In the genomic region with DNA sequence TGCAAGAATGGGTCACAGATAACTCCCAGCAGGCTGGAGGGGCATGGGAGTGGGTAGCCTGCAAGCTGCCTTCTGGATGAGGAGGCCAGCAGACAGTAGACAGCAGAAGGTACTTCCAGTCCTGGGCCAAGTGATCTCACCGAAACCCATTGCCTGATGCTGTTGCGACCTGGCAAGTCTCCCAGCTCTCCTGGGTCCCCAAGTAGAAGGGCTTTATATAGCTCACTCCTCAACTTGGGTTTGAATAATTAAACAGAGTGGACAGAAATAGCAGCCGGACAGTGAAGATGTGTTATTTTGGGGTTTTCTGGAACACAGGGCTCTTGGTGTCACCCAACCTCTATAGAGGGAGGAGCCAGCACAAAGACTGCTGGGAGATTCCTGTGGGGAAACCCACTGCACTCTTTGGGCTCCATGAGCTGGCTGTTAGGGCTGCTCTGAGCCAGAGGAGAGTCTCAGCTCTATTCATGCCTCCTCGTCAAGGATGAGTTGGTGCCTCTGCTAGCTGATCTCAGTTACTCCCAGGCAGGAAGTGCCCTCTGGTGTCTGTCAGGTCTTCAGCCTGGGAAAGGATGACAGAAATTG, we compare ENCODE assay signal across 9 mouse cellular contexts. TPM values are rescaled to one million over a fixed set of nuclear protein-coding genes. Genes with fewer than 3 reads are reported as not detected.
DNase-seq lines count a peak whose midpoint lies in the region; ATAC-seq and TF ChIP-seq lines count a peak whose summit lies in the region.
"Had no signal": no experiment of that assay in that cellular context is flagged by ENCODE, and none has a peak within 500 bp of the region (broad histone marks: within the 10 kb centered on the region; RNA-seq: fewer than 3 reads in every experiment).

No protein-coding gene starts in this region.

- WGBS in hindbrain, embryonic 16.5 days: 62% methylated on average over 4 of the region's 4 CpGs
- 69% methylated on average over 4 of the region's 4 CpGs for WGBS in hindbrain, embryonic 11.5 days
- WGBS in embryonic facial prominence, embryonic 13.5 days: 56% methylated on average over 4 of the region's 4 CpGs
- WGBS in intestine, embryonic 15.5 days: 54% methylated on average over 4 of the region's 4 CpGs
- 69% methylated on average over 4 of the region's 4 CpGs for WGBS in forebrain, embryonic 11.5 days

- no peaks in the 10 kb centered on the region for H3K27me3 ChIP-seq in hindbrain, embryonic 16.5 days (replicated peaks; ENCODE audit: control insufficient read depth, insufficient read depth, low read length)
- no peaks in the 10 kb centered on the region for H3K27me3 ChIP-seq in hindbrain, embryonic 11.5 days (ENCODE audit: control insufficient read depth, insufficient read depth, low read length)
- no peaks in the 10 kb centered on the region for H3K27me3 ChIP-seq in CH12.LX (replicated peaks)
- H3K27me3 ChIP-seq in embryonic facial prominence, embryonic 13.5 days: no peaks in the 10 kb centered on the region
- H3K27me3 ChIP-seq in intestine, embryonic 15.5 days (replicated peaks): no peaks in the 10 kb centered on the region
- H3K27me3 ChIP-seq in forebrain, embryonic 11.5 days (ENCODE audit: control insufficient read depth, insufficient read depth, low read length): no peaks in the 10 kb centered on the region
- H3K27me3 ChIP-seq: limb, embryonic 12.5 days had no signal

- DNase-seq in hindbrain, embryonic 11.5 days (ENCODE audit: low spot score): no peak
- peak; percentile 61 for DNase-seq in CH12.LX (ENCODE audit: extremely low read depth)
- DNase-seq in urinary bladder, postnatal 36 days (ENCODE audit: low spot score in 2 of 2): no peak
- DNase-seq in forebrain, embryonic 11.5 days (ENCODE audit: low spot score): no peak
- no peak for DNase-seq in right cerebral cortex, postnatal 25 days

- peak in 1 of 2 experiments; percentile 31; a peak in 2 of 4 replicates for TF ChIP-seq CTCF in CH12.LX (conservative IDR thresholded peaks at IDR 0.05 in 1 of 2, IDR thresholded peaks at IDR 0.05 in 1 of 2; ENCODE audit: low read depth in 2 of 2, low read length in 2 of 2)

- TF ChIP-seq RAD21 in CH12.LX (IDR thresholded peaks at IDR 0.05; ENCODE audit: low read depth, low read length): peak; percentile 26

- ATAC-seq in hindbrain, embryonic 16.5 days: 0 out of 2 replicates have a peak, but pooled peaks have one; percentile 38
- no peak for ATAC-seq in hindbrain, embryonic 11.5 days (ENCODE audit: low FRiP score)
- no peak for ATAC-seq in embryonic facial prominence, embryonic 13.5 days (ENCODE audit: insufficient number of reproducible peaks, insufficient read depth, low FRiP score, low TSS enrichment, low read depth)
- ATAC-seq in intestine, embryonic 15.5 days: no peak
- ATAC-seq in forebrain, embryonic 11.5 days (replicated peaks; ENCODE audit: low FRiP score): no peak

- TF ChIP-seq EP300 in CH12.LX (IDR thresholded peaks at IDR 0.05; ENCODE audit: low read length): 0 out of 2 replicates have a peak, but pooled peaks have one; percentile 18

- in situ Hi-C loops in CH12.LX (cut with MboI; ENCODE audit: low pct_ligation_motif_present, low pct_unique_long_range_greater_than_20kb, low sequenced_read_pairs): loop anchor here (5.0 kb wide), 1 partner anchor 46 kb away; no protein-coding TSS in a partner anchor

- no peak overlapping the region for H3K4me3 ChIP-seq in hindbrain, embryonic 16.5 days (ENCODE audit: low read length)
- H3K4me3 ChIP-seq in hindbrain, embryonic 11.5 days (ENCODE audit: low read depth, low read length): no peak overlapping the region
- H3K4me3 ChIP-seq in CH12.LX (replicated peaks in 1 of 3; ENCODE audit: low read depth in 2 of 3, low read length in 2 of 3, poor library complexity in 1 of 3): peak overlapping the region; percentile 14 to 35 (median 17)
- no peak overlapping the region for H3K4me3 ChIP-seq in embryonic facial prominence, embryonic 13.5 days
- no peak overlapping the region for H3K4me3 ChIP-seq in intestine, embryonic 15.5 days (replicated peaks)
- no peak overlapping the region for H3K4me3 ChIP-seq in forebrain, embryonic 11.5 days (ENCODE audit: low read depth, low read length)
- H3K4me3 ChIP-seq: limb, embryonic 12.5 days had no signal

- H3K4me1 ChIP-seq in hindbrain, embryonic 16.5 days (ENCODE audit: control insufficient read depth, insufficient read depth, low read depth, low read length): peaks cover 11% of the 10 kb centered on the region
- no peaks in the 10 kb centered on the region for H3K4me1 ChIP-seq in hindbrain, embryonic 11.5 days (replicated peaks; ENCODE audit: control insufficient read depth, insufficient read depth, low read length)
- H3K4me1 ChIP-seq in CH12.LX (ENCODE audit: control insufficient read depth in 1 of 2, insufficient read depth in 2 of 2): peaks cover 18 to 51% of the 10 kb centered on the region in 2 experiments
- peaks cover 8% of the 10 kb centered on the region for H3K4me1 ChIP-seq in embryonic facial prominence, embryonic 13.5 days
- peaks cover 13% of the 10 kb centered on the region for H3K4me1 ChIP-seq in intestine, embryonic 15.5 days (replicated peaks)
- H3K4me1 ChIP-seq in forebrain, embryonic 11.5 days (replicated peaks; ENCODE audit: control insufficient read depth, insufficient read depth, low read length): no peaks in the 10 kb centered on the region

- H3K9me3 ChIP-seq in hindbrain, embryonic 16.5 days (ENCODE audit: control insufficient read depth, low read length): no peaks in the 10 kb centered on the region
- no peaks in the 10 kb centered on the region for H3K9me3 ChIP-seq in hindbrain, embryonic 11.5 days (ENCODE audit: control insufficient read depth, low read length)
- H3K9me3 ChIP-seq in CH12.LX (replicated peaks; ENCODE audit: low read length): no peaks in the 10 kb centered on the region
- H3K9me3 ChIP-seq in embryonic facial prominence, embryonic 13.5 days: no peaks in the 10 kb centered on the region
- no peaks in the 10 kb centered on the region for H3K9me3 ChIP-seq in intestine, embryonic 15.5 days
- no peaks in the 10 kb centered on the region for H3K9me3 ChIP-seq in forebrain, embryonic 11.5 days (ENCODE audit: control insufficient read depth, low read length)
- H3K9me3 ChIP-seq: limb, embryonic 12.5 days had no signal

- H3K27ac ChIP-seq in hindbrain, embryonic 16.5 days (ENCODE audit: low read depth, low read length): no peak overlapping the region; the same call in 1 of the 2 replicates
- H3K27ac ChIP-seq in hindbrain, embryonic 11.5 days (ENCODE audit: low read depth, low read length): no peak overlapping the region
- H3K27ac ChIP-seq in CH12.LX (ENCODE audit: insufficient read depth, low read depth): peak overlapping the region; percentile 56
- H3K27ac ChIP-seq in embryonic facial prominence, embryonic 13.5 days: peak overlapping the region; percentile 12; the same call in 1 of the 2 replicates
- H3K27ac ChIP-seq in intestine, embryonic 15.5 days: 0 out of 2 replicates have a peak overlapping the region, but pooled peaks have one; percentile 18
- H3K27ac ChIP-seq in forebrain, embryonic 11.5 days (ENCODE audit: low read depth, low read length): no peak overlapping the region
- H3K27ac ChIP-seq: limb, embryonic 12.5 days had no signal

- dilution Hi-C loops in CH12.LX (cut with MboI; ENCODE audit: extremely low pct_ligation_motif_present, extremely low pct_unique_long_range_greater_than_20kb, low sequenced_read_pairs): no loop called here

- TF ChIP-seq POLR2A in CH12.LX (IDR thresholded peaks at IDR 0.05; ENCODE audit: low read depth, low read length): peak; percentile 76

- no peaks in the 10 kb centered on the region for H3K36me3 ChIP-seq in hindbrain, embryonic 16.5 days (ENCODE audit: control insufficient read depth, insufficient read depth, low read length)
- H3K36me3 ChIP-seq in hindbrain, embryonic 11.5 days (ENCODE audit: control insufficient read depth, insufficient read depth, low read length): no peaks in the 10 kb centered on the region
- peaks cover 0 to 2% of the 10 kb centered on the region in 2 experiments for H3K36me3 ChIP-seq in CH12.LX (replicated peaks in 1 of 2; ENCODE audit: control insufficient read depth in 1 of 2, insufficient read depth in 1 of 2, low read length in 1 of 2)
- no peaks in the 10 kb centered on the region for H3K36me3 ChIP-seq in embryonic facial prominence, embryonic 13.5 days
- no peaks in the 10 kb centered on the region for H3K36me3 ChIP-seq in intestine, embryonic 15.5 days
- H3K36me3 ChIP-seq in forebrain, embryonic 11.5 days (ENCODE audit: control insufficient read depth, insufficient read depth, low read length): no peaks in the 10 kb centered on the region
- H3K36me3 ChIP-seq: limb, embryonic 12.5 days had no signal

- H3K79me2 ChIP-seq in CH12.LX (replicated peaks; ENCODE audit: control insufficient read depth, extremely low read depth, insufficient read depth, poor library complexity, severe bottlenecking): no peaks in the 10 kb centered on the region

- H3K9ac ChIP-seq in hindbrain, embryonic 16.5 days (ENCODE audit: low read depth, low read length): no peak overlapping the region
- no peak overlapping the region for H3K9ac ChIP-seq in hindbrain, embryonic 11.5 days (ENCODE audit: low read depth, low read length)
- H3K9ac ChIP-seq in CH12.LX (ENCODE audit: insufficient read depth, low read depth): peak overlapping the region; percentile 11
- H3K9ac ChIP-seq in embryonic facial prominence, embryonic 13.5 days: 0 out of 2 replicates have a peak overlapping the region, but pooled peaks have one; percentile 16
- H3K9ac ChIP-seq in intestine, embryonic 15.5 days: no peak overlapping the region
- H3K9ac ChIP-seq in forebrain, embryonic 11.5 days (ENCODE audit: low read length): no peak overlapping the region
- H3K9ac ChIP-seq: limb, embryonic 12.5 days had no signal

- H3K4me2 ChIP-seq in hindbrain, embryonic 16.5 days (ENCODE audit: low read length): no peak overlapping the region
- no peak overlapping the region for H3K4me2 ChIP-seq in hindbrain, embryonic 11.5 days (replicated peaks; ENCODE audit: low read depth, low read length)
- peak overlapping the region; percentile 32 for H3K4me2 ChIP-seq in CH12.LX (ENCODE audit: insufficient read depth, low read depth, poor library complexity, severe bottlenecking)
- H3K4me2 ChIP-seq in embryonic facial prominence, embryonic 13.5 days: no peak overlapping the region
- H3K4me2 ChIP-seq in intestine, embryonic 15.5 days (replicated peaks): 0 out of 2 replicates have a peak overlapping the region, but pooled peaks have one; percentile 14
- H3K4me2 ChIP-seq in forebrain, embryonic 11.5 days (ENCODE audit: low read depth, low read length, severe bottlenecking): no peak overlapping the region
- H3K4me2 ChIP-seq: limb, embryonic 12.5 days had no signal

RNA-seq across cellular contexts. Expression of gene Mef2d, which starts 8.9 kb away (rescaled TPM):
- polyA plus RNA-seq in hindbrain, embryonic 16.5 days (2015; fragmentation: Nextera tagmentation; extraction: Ambion mirVana): 16.4 and 24.1 TPM in 2 replicates
- 12.0 and 12.3 TPM in 2 replicates for polyA plus RNA-seq in hindbrain, embryonic 11.5 days (2014; fragmentation: Nextera tagmentation; extraction: Ambion mirVana)
- total RNA-seq in CH12.LX (2012; rRNA removed): 10.9 and 11.0 TPM in 2 replicates
- total RNA-seq in CH12.LX (2014; rRNA removed): 4.3 and 4.8 TPM in 2 replicates
- polyA plus RNA-seq in CH12.LX (2012; ENCODE audit: insufficient read length, low read depth): 51.2 and 75.8 TPM in 2 replicates
- polyA plus RNA-seq in embryonic facial prominence, embryonic 13.5 days (2015; fragmentation: Nextera tagmentation; extraction: Ambion mirVana): 18.1 and 18.2 TPM in 2 replicates
- polyA plus RNA-seq in intestine, embryonic 15.5 days (2015; fragmentation: Nextera tagmentation; extraction: Ambion mirVana): 19.7 and 20.8 TPM in 2 replicates
- 17.3 and 19.7 TPM in 2 replicates for polyA plus RNA-seq in forebrain, embryonic 11.5 days (2014; fragmentation: Nextera tagmentation; extraction: Ambion mirVana)

RNA-seq across cellular contexts. Expression of gene Iqgap3, which starts 51.5 kb away (rescaled TPM):
- 2.8 and 3.8 TPM in 2 replicates for polyA plus RNA-seq in hindbrain, embryonic 16.5 days (2015; fragmentation: Nextera tagmentation; extraction: Ambion mirVana)
- 10.5 and 13.5 TPM in 2 replicates for polyA plus RNA-seq in hindbrain, embryonic 11.5 days (2014; fragmentation: Nextera tagmentation; extraction: Ambion mirVana)
- total RNA-seq in CH12.LX (2012; rRNA removed) (15.9 and 21.9 TPM in 2 replicates), CH12.LX (2014; rRNA removed) (12.1 and 13.0 TPM in 2 replicates)
- 16.1 and 18.3 TPM in 2 replicates for polyA plus RNA-seq in CH12.LX (2012; ENCODE audit: insufficient read length, low read depth)
- 20.1 and 22.8 TPM in 2 replicates for polyA plus RNA-seq in embryonic facial prominence, embryonic 13.5 days (2015; fragmentation: Nextera tagmentation; extraction: Ambion mirVana)
- 16.7 and 17.0 TPM in 2 replicates for polyA plus RNA-seq in intestine, embryonic 15.5 days (2015; fragmentation: Nextera tagmentation; extraction: Ambion mirVana)
- polyA plus RNA-seq in forebrain, embryonic 11.5 days (2014; fragmentation: Nextera tagmentation; extraction: Ambion mirVana): 26.8 and 27.0 TPM in 2 replicates

RNA-seq across cellular contexts. Expression of gene Ttc24, which starts 55.2 kb away (rescaled TPM):
- polyA plus RNA-seq in hindbrain, embryonic 16.5 days (2015; fragmentation: Nextera tagmentation; extraction: Ambion mirVana): not detected in 2 replicates
- not detected in 2 replicates for polyA plus RNA-seq in hindbrain, embryonic 11.5 days (2014; fragmentation: Nextera tagmentation; extraction: Ambion mirVana)
- total RNA-seq in CH12.LX (2012; rRNA removed): not detected in 2 replicates
- total RNA-seq in CH12.LX (2014; rRNA removed): not detected in 2 replicates
- not detected in 2 replicates for polyA plus RNA-seq in CH12.LX (2012; ENCODE audit: insufficient read length, low read depth)
- 0.11 and 0.19 TPM in 2 replicates for polyA plus RNA-seq in embryonic facial prominence, embryonic 13.5 days (2015; fragmentation: Nextera tagmentation; extraction: Ambion mirVana)
- polyA plus RNA-seq in intestine, embryonic 15.5 days (2015; fragmentation: Nextera tagmentation; extraction: Ambion mirVana): not detected in 2 replicates
- not detected in 2 replicates for polyA plus RNA-seq in forebrain, embryonic 11.5 days (2014; fragmentation: Nextera tagmentation; extraction: Ambion mirVana)
- polyA plus RNA-seq: limb, embryonic 12.5 days had no signal

Comparison
In these comparisons a context has a peak if more than half of its experiments do, and no peak if none do; other contexts are left out.
1. H3K27ac ChIP-seq: peak in CH12.LX (single experiment), embryonic facial prominence, embryonic 13.5 days (single experiment) and intestine, embryonic 15.5 days (single experiment); none in hindbrain, embryonic 16.5 days (single experiment), hindbrain, embryonic 11.5 days (single experiment) and forebrain, embryonic 11.5 days (single experiment).
2. H3K4me2 ChIP-seq: peak in CH12.LX (single experiment) and intestine, embryonic 15.5 days (single experiment); none in hindbrain, embryonic 16.5 days (single experiment), hindbrain, embryonic 11.5 days (single experiment), embryonic facial prominence, embryonic 13.5 days (single experiment) and forebrain, embryonic 11.5 days (single experiment).
3. H3K4me3 ChIP-seq: peak in CH12.LX (3 of 3); none in hindbrain, embryonic 16.5 days (single experiment), hindbrain, embryonic 11.5 days (single experiment), embryonic facial prominence, embryonic 13.5 days (single experiment), intestine, embryonic 15.5 days (single experiment) and forebrain, embryonic 11.5 days (single experiment).
4. H3K9ac ChIP-seq: peak in CH12.LX (single experiment) and embryonic facial prominence, embryonic 13.5 days (single experiment); none in hindbrain, embryonic 16.5 days (single experiment), hindbrain, embryonic 11.5 days (single experiment), intestine, embryonic 15.5 days (single experiment) and forebrain, embryonic 11.5 days (single experiment).